Mouse (Mus musculus): Measurements from ENCODE around the gene Lpcat3. TPM values are rescaled to one million over a fixed set of nuclear protein-coding genes. Genes with fewer than 3 reads are reported as not detected.
A peak's percentile ranks its signal among the peaks of the same experiment; 100 is the strongest.

The Lpcat3 gene
- polyA plus RNA-seq, 1 experiment from 2014 or later = 33.4 TPM

- ATAC-seq (replicated peaks; ENCODE audit: insufficient number of reproducible peaks, low FRiP score, low TSS enrichment, low read depth) = peak; percentile 0; the same call in 1 of the 2 replicates
- no peak for DNase-seq (ENCODE audit: low spot score)
Observed at GRCm38 (mm10) chr6:124744755-124745321, 82.0 kb downstream of the Lpcat3 start.

GRCm38 (mm10) chr6:124745490-124746295 is 82.9 kb downstream of the Lpcat3 start:
- Histone ChIP-seq H3K4me1 (ENCODE audit: control insufficient read depth, insufficient read depth, low read length) (peaks cover 5% of the 10 kb centered on the region; the same call in 1 of the 2 replicates), H3K27ac (replicated peaks; ENCODE audit: low read depth, low read length) (peak overlapping the region; percentile 78), H3K9ac (replicated peaks; ENCODE audit: low read length) (peak overlapping the region; percentile 78), H3K4me3 (ENCODE audit: low read depth, low read length) (peak overlapping the region; percentile 46), H3K4me2 (ENCODE audit: low read depth, low read length) (peak overlapping the region; percentile 98), H3K27me3 (ENCODE audit: control insufficient read depth, insufficient read depth, low read length) (no peaks in the 10 kb centered on the region), H3K36me3 (replicated peaks; ENCODE audit: control insufficient read depth, insufficient read depth, low read depth, low read length) (peaks cover 7% of the 10 kb centered on the region), H3K9me3 (replicated peaks; ENCODE audit: control insufficient read depth, low read length) (no peaks in the 10 kb centered on the region)
- peak; percentile 73 for ATAC-seq (replicated peaks; ENCODE audit: insufficient number of reproducible peaks, low FRiP score, low TSS enrichment, low read depth)
- DNase-seq (ENCODE audit: low spot score) = peak; percentile 97
- under 1% methylated on average over 85 of the region's 85 CpGs for WGBS

More at GRCm38 (mm10) chr6:124744755-124745321, 82.0 kb downstream of the Lpcat3 start:
- Histone ChIP-seq H3K27me3 (ENCODE audit: control insufficient read depth, insufficient read depth, low read length) (no peaks in the 10 kb centered on the region), H3K36me3 (replicated peaks; ENCODE audit: control insufficient read depth, insufficient read depth, low read depth, low read length) (peaks cover 7% of the 10 kb centered on the region), H3K27ac (replicated peaks; ENCODE audit: low read depth, low read length) (peak overlapping the region; percentile 78), H3K4me2 (ENCODE audit: low read depth, low read length) (peak overlapping the region; percentile 27; the same call in 1 of the 2 replicates), H3K4me3 (ENCODE audit: low read depth, low read length) (peak overlapping the region; percentile 46), H3K4me1 (ENCODE audit: control insufficient read depth, insufficient read depth, low read length) (peaks cover 5% of the 10 kb centered on the region; the same call in 1 of the 2 replicates), H3K9ac (replicated peaks; ENCODE audit: low read length) (peak overlapping the region; percentile 78), H3K9me3 (replicated peaks; ENCODE audit: control insufficient read depth, low read length) (no peaks in the 10 kb centered on the region)
- 71% methylated on average over 26 of the region's 26 CpGs for WGBS

- H3K4me3 ChIP-seq (ENCODE audit: low read depth, low read length) = peak overlapping the region; percentile 46
- peak overlapping the region; percentile 78 for H3K27ac ChIP-seq (replicated peaks; ENCODE audit: low read depth, low read length)
- peak overlapping the region; percentile 78 for H3K9ac ChIP-seq (replicated peaks; ENCODE audit: low read length)
- H3K9me3 ChIP-seq (replicated peaks; ENCODE audit: control insufficient read depth, low read length) = no peaks in the 10 kb centered on the region
- H3K27me3 ChIP-seq (ENCODE audit: control insufficient read depth, insufficient read depth, low read length) = no peaks in the 10 kb centered on the region
- DNase-seq (ENCODE audit: low spot score) (no peak), ATAC-seq (replicated peaks; ENCODE audit: insufficient number of reproducible peaks, low FRiP score, low TSS enrichment, low read depth) (no peak; the same call in 1 of the 2 replicates)
- H3K4me1 ChIP-seq (ENCODE audit: control insufficient read depth, insufficient read depth, low read length) = peaks cover 5% of the 10 kb centered on the region; the same call in 1 of the 2 replicates
- peak overlapping the region; percentile 98 for H3K4me2 ChIP-seq (ENCODE audit: low read depth, low read length)
- WGBS = 17% methylated on average over 8 of the region's 8 CpGs
- H3K36me3 ChIP-seq (replicated peaks; ENCODE audit: control insufficient read depth, insufficient read depth, low read depth, low read length) = peaks cover 7% of the 10 kb centered on the region
Observed at GRCm38 (mm10) chr6:124746296-124746605, 83.4 kb downstream of the Lpcat3 start.

GRCm38 (mm10) chr6:124746654-124747632 is 84.1 kb downstream of the Lpcat3 start:
- H3K4me1 ChIP-seq (ENCODE audit: control insufficient read depth, insufficient read depth, low read length) = peaks cover 5% of the 10 kb centered on the region; the same call in 1 of the 2 replicates
- no peak overlapping the region; the same call in 1 of the 2 replicates for H3K4me3 ChIP-seq (ENCODE audit: low read depth, low read length)
- ATAC-seq (replicated peaks; ENCODE audit: insufficient number of reproducible peaks, low FRiP score, low TSS enrichment, low read depth) (no peak), DNase-seq (ENCODE audit: low spot score) (no peak)
- peaks cover 7% of the 10 kb centered on the region for H3K36me3 ChIP-seq (replicated peaks; ENCODE audit: control insufficient read depth, insufficient read depth, low read depth, low read length)
- WGBS = 87% methylated on average over 7 of the region's 7 CpGs
- no peaks in the 10 kb centered on the region for H3K9me3 ChIP-seq (replicated peaks; ENCODE audit: control insufficient read depth, low read length)
- peak overlapping the region; percentile 78 for H3K9ac ChIP-seq (replicated peaks; ENCODE audit: low read length)
- no peaks in the 10 kb centered on the region for H3K27me3 ChIP-seq (ENCODE audit: control insufficient read depth, insufficient read depth, low read length)
- no peak overlapping the region for H3K27ac ChIP-seq (replicated peaks; ENCODE audit: low read depth, low read length)
- peak overlapping the region; percentile 98 for H3K4me2 ChIP-seq (ENCODE audit: low read depth, low read length)

GRCm38 (mm10) chr6:124750405-124750804 is 87.6 kb downstream of the Lpcat3 start:
- Histone ChIP-seq H3K27ac (replicated peaks; ENCODE audit: low read depth, low read length) (no peak overlapping the region), H3K4me3 (ENCODE audit: low read depth, low read length) (no peak overlapping the region), H3K27me3 (ENCODE audit: control insufficient read depth, insufficient read depth, low read length) (no peaks in the 10 kb centered on the region), H3K4me2 (ENCODE audit: low read depth, low read length) (no peak overlapping the region), H3K4me1 (ENCODE audit: control insufficient read depth, insufficient read depth, low read length) (peaks cover 5% of the 10 kb centered on the region; the same call in 1 of the 2 replicates), H3K36me3 (replicated peaks; ENCODE audit: control insufficient read depth, insufficient read depth, low read depth, low read length) (peaks cover 3% of the 10 kb centered on the region), H3K9me3 (replicated peaks; ENCODE audit: control insufficient read depth, low read length) (no peaks in the 10 kb centered on the region), H3K9ac (replicated peaks; ENCODE audit: low read length) (no peak overlapping the region)
- no peak for DNase-seq (ENCODE audit: low spot score)
- ATAC-seq (replicated peaks; ENCODE audit: insufficient number of reproducible peaks, low FRiP score, low TSS enrichment, low read depth) = no peak
- 87% methylated on average over 8 of the region's 8 CpGs for WGBS

- Histone ChIP-seq H3K4me1 (ENCODE audit: control insufficient read depth, insufficient read depth, low read length) (peaks cover 5% of the 10 kb centered on the region; the same call in 1 of the 2 replicates), H3K27ac (replicated peaks; ENCODE audit: low read depth, low read length) (no peak overlapping the region), H3K27me3 (ENCODE audit: control insufficient read depth, insufficient read depth, low read length) (no peaks in the 10 kb centered on the region), H3K4me3 (ENCODE audit: low read depth, low read length) (no peak overlapping the region), H3K9me3 (replicated peaks; ENCODE audit: control insufficient read depth, low read length) (no peaks in the 10 kb centered on the region), H3K36me3 (replicated peaks; ENCODE audit: control insufficient read depth, insufficient read depth, low read depth, low read length) (no peaks in the 10 kb centered on the region; the same call in none of the 2 replicates), H3K4me2 (ENCODE audit: low read depth, low read length) (no peak overlapping the region), H3K9ac (replicated peaks; ENCODE audit: low read length) (no peak overlapping the region)
- 96% methylated on average over 2 of the region's 2 CpGs for WGBS
- no peak for ATAC-seq (replicated peaks; ENCODE audit: insufficient number of reproducible peaks, low FRiP score, low TSS enrichment, low read depth)
- DNase-seq (ENCODE audit: low spot score) = no peak
Observed at GRCm38 (mm10) chr6:124753861-124754260, 91.0 kb downstream of the Lpcat3 start.
